Mouse (Mus musculus) cortical plate, adult 2 months (tissue): ENCODE measurements at regions not wholly inside any gene's neighbourhood (a gene's known extent, or its start where the extent isn't known, plus 50 kb on each side); places are given as distances from the start of the nearest gene placed in this dataset.

Source experiments
- CTCF ChIP-seq: fragments of 200-500 bp; IDR thresholded peaks from 2 replicates; pipeline ENCODE4 v1.5.1; 2011; ENCODE audit warnings: mild to moderate bottlenecking, control low read depth, low read length; ENCODE audit not compliant: insufficient read depth; ENCODE audit errors: extremely low read depth
- POLR2A ChIP-seq: fragments of 200-500 bp; IDR thresholded peaks from 2 replicates; pipeline ENCODE4 v1.6.1; 2011; ENCODE audit warnings: mild to moderate bottlenecking, low read length, control low read depth; ENCODE audit not compliant: insufficient read depth; ENCODE audit errors: extremely low read depth

DNA sequence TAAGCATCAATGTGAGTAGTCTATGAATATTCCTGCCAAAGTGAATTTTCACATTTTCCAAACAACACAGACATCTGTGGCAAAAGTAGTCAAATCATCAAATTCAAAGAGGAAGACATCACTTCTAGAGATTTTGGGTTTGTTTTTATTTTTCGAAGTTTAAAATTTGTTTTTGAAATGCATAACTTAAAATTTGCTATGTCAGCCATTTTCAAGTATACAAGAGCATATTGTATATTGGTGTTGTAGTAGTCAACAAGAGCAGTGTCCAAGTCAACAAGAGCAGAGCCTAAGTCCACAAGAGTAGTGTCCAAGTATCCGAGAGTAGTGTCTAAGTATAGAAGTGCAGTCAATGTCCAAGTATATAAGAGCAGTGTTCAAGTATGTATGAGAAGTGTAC is 107.9 kb upstream of the Tle4 start:
- no peak for TF ChIP-seq POLR2A
- TF ChIP-seq CTCF = no peak
